31 mouse cellular contexts compared by ENCODE assay signal in the genomic region with DNA sequence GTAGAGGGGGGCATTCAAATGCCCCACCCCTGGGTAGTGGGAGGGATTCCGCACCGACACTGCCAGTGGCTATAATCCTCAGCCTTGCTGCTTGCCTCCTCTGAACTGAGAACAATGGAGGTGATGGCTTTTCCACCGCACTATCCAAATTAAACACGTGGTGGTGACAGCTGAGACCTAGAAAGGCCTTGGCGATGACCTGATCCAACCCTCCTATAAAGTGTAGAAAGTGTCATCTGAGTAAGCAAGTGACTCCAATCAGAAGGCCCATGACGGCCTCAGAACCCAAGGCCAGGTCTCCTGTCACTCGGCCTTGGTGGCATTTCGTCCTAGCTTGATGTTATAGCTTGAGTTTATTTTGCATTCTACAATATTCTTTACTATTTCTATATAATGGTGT.
"Had no signal": no experiment of that assay in that cellular context is flagged by ENCODE, and none has a peak within 500 bp of the region (broad histone marks: within the 10 kb centered on the region; RNA-seq: fewer than 3 reads in every experiment).

No protein-coding gene starts in this region.

- H3K9me3 ChIP-seq: limb, embryonic 10.5 days; limb, embryonic 13.5 days; limb, embryonic 15.5 days; liver, embryonic 12.5 days; liver, embryonic 13.5 days; liver, embryonic 15.5 days; lung, embryonic 15.5 days; midbrain, embryonic 10.5 days; midbrain, embryonic 12.5 days; midbrain, embryonic 13.5 days; midbrain, embryonic 15.5 days; neural tube, embryonic 12.5 days had no signal

- H3K9ac ChIP-seq: limb, embryonic 12.5 days; limb, embryonic 13.5 days; limb, embryonic 15.5 days; liver, embryonic 12.5 days; liver, embryonic 13.5 days; liver, embryonic 14.5 days; liver, embryonic 15.5 days; liver, postnatal 0 days; lung, embryonic 14.5 days; lung, embryonic 15.5 days; midbrain, embryonic 12.5 days; midbrain, embryonic 13.5 days; midbrain, embryonic 15.5 days; neural tube, embryonic 12.5 days had no signal

- H3K4me1 ChIP-seq: limb, embryonic 15.5 days; liver, embryonic 12.5 days; liver, embryonic 13.5 days; liver, embryonic 15.5 days; lung, embryonic 15.5 days; megakaryocyte, embryonic 14.5 days; midbrain, embryonic 10.5 days; midbrain, embryonic 12.5 days; midbrain, embryonic 13.5 days; midbrain, embryonic 15.5 days; neural tube, embryonic 12.5 days had no signal

- H3K27me3 ChIP-seq: liver, embryonic 12.5 days; liver, embryonic 13.5 days; liver, embryonic 15.5 days; megakaryocyte, embryonic 14.5 days; midbrain, embryonic 13.5 days; midbrain, embryonic 15.5 days; neural tube, embryonic 12.5 days had no signal

- ATAC-seq: liver, embryonic 12.5 days; liver, postnatal 0 days; lung, postnatal 0 days; midbrain, embryonic 13.5 days; midbrain, embryonic 15.5 days; midbrain, embryonic 16.5 days had no signal

- H3K36me3 ChIP-seq: limb, embryonic 10.5 days; limb, embryonic 12.5 days; limb, embryonic 13.5 days; limb, embryonic 15.5 days; liver, embryonic 12.5 days; liver, embryonic 13.5 days; liver, embryonic 15.5 days; lung, embryonic 15.5 days; midbrain, embryonic 10.5 days; midbrain, embryonic 12.5 days; midbrain, embryonic 13.5 days; midbrain, embryonic 15.5 days; neural tube, embryonic 12.5 days had no signal

- H3K4me3 ChIP-seq: left cerebral cortex, adult 2 months; limb, embryonic 10.5 days; limb, embryonic 12.5 days; limb, embryonic 13.5 days; limb, embryonic 15.5 days; liver, embryonic 12.5 days; liver, embryonic 13.5 days; liver, embryonic 15.5 days; lung, embryonic 15.5 days; megakaryocyte, embryonic 14.5 days; midbrain, embryonic 10.5 days; midbrain, embryonic 12.5 days; midbrain, embryonic 13.5 days; midbrain, embryonic 15.5 days; myocyte; neural tube, embryonic 12.5 days had no signal

- H3K4me2 ChIP-seq: limb, embryonic 12.5 days; limb, embryonic 13.5 days; limb, embryonic 15.5 days; liver, embryonic 11.5 days; liver, embryonic 12.5 days; liver, embryonic 13.5 days; liver, embryonic 15.5 days; lung, embryonic 14.5 days; lung, embryonic 15.5 days; midbrain, embryonic 12.5 days; midbrain, embryonic 13.5 days; midbrain, embryonic 15.5 days; neural tube, embryonic 12.5 days had no signal

- DNase-seq: left cerebral cortex, postnatal 4 days; liver; liver, embryonic 13.5 days; liver, postnatal 0 days; lung, adult 18-20 months; lung, adult 2 months; lung, embryonic 14.5 days; lung, postnatal 10 days; lung, postnatal 14 days; lung, postnatal 36 days; lung, postnatal 4 days had no signal

- H3K27ac ChIP-seq: left cerebral cortex, adult 2 months; limb, embryonic 10.5 days; limb, embryonic 12.5 days; limb, embryonic 13.5 days; limb, embryonic 15.5 days; liver, embryonic 12.5 days; liver, embryonic 13.5 days; liver, embryonic 14.5 days; liver, embryonic 15.5 days; lung, embryonic 15.5 days; macrophage; midbrain, embryonic 10.5 days; midbrain, embryonic 12.5 days; midbrain, embryonic 13.5 days; midbrain, embryonic 15.5 days; neural tube, embryonic 12.5 days had no signal
